Mouse (Mus musculus) layer of hippocampus, adult 18-20 months (tissue): ENCODE results near the gene Arl13b. TPM values are rescaled to one million over a fixed set of nuclear protein-coding genes. Genes with fewer than 3 reads are reported as not detected.

Experiments
- microRNA-seq, 2 experiments: library from miRNA; unstranded; fragments of <30 nt; microRNA quantifications; one replicate each; pipeline ENCODE4 v1.2.0; 2021
- total RNA-seq, 2 experiments: library from RNA; stranded (reverse); gene quantifications; 2 replicates each; pipeline ENCODE4 v1.2.3; 2021

The Arl13b gene
- total RNA-seq, 2 experiments from 2014 or later: 10.3 to 13.5 TPM

Small RNA genes within 50 kb of the gene (microRNA-seq; reads per million reads assigned to microRNA genes)
- gene Gm25986: 0 reads per million in 2 experiments

Other genes with a start within 250 kb of the Arl13b start
- 10 to 100 TPM in 1 of 2 experiments, 1 to 10 TPM in 1; 9.0 to 11.6 TPM for gene Nsun3, start 60.2 kb downstream of the Arl13b start, total RNA-seq
- not detected for gene Stx19, start 32.4 kb downstream of the Arl13b start, total RNA-seq
- gene Pros1, start 7.3 kb upstream of the Arl13b start, total RNA-seq: 1 to 10 TPM; 8.9 to 10.0 TPM